Mouse (Mus musculus) B cell, adult 2 months (primary cell): ENCODE data around the gene Dgkz.

Experiments used
- DNase-seq, 2 experiments: peaks; one replicate each; pipeline ENCODE4 v3.0.0; 2022

Dgkz gene

GRCm38 (mm10) chr2:91959544-91960410, 15.9 kb downstream of the Dgkz start:
- no peak for DNase-seq

- DNase-seq, result peak; percentile 61 to 66
Measured at GRCm38 (mm10) chr2:91958701-91959457, 16.8 kb downstream of the Dgkz start.

DNA sequence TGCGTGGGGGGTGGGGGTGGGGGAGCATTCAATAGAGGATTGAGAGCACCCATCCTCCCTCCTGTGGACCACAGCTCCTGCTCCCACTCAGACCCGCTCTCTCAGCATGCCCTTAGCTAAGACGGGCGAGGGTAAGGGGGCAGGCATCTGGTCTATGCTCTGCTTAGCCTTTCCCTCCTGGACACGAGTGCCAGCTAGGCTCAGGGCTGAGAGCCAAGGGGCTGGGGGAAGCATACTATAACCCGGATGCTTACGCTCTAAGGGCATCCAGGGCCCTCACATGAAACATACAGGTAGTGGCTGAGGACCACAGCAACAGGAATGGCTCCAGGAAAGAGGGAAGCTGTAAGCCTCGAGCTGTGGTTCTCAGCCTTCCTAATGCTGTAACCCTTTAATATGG, 17.6 kb downstream of the Dgkz start:
- DNase-seq, result no peak

DNA sequence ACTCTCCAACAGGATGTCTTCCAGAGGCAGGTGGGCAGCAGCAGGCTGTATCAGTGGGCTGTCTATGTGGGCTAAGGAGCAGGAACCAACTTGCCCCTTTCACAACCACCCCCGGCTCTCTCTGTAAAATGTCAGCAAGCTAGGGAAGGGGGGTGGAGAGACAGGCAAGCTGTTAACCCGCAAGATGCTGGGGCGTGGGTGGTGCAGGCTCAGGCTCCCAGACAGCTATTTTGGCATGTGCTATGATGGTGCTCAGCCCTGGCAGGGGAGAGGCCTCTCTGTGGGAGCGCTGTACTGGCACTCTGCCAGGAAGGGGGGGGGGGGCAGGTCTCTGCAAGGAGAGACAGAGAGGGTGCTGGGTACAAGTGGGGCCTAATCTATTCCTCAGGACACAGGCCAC, 18.6 kb downstream of the Dgkz start:
- no peak for DNase-seq

DNA sequence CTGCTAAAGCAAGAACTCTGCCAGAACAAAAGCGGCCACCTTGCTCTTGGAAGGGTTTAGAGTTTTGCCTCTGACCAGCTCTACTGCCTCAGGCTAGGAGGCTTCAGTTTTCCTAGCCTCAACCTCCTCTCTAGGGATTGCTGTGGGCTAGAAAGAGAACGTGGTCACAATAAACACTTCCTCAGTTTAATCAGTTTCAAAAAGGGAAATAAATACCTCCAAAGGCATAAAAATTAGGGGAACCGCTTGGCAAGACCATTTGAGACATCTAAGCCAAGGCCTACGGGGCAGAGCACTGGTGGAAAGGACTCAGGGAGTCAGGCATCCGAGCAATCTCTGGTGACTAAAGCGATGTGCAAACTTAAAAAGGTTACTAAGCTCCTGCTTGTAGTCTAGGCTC, 19.8 kb downstream of the Dgkz start:
- no peak for DNase-seq

DNA sequence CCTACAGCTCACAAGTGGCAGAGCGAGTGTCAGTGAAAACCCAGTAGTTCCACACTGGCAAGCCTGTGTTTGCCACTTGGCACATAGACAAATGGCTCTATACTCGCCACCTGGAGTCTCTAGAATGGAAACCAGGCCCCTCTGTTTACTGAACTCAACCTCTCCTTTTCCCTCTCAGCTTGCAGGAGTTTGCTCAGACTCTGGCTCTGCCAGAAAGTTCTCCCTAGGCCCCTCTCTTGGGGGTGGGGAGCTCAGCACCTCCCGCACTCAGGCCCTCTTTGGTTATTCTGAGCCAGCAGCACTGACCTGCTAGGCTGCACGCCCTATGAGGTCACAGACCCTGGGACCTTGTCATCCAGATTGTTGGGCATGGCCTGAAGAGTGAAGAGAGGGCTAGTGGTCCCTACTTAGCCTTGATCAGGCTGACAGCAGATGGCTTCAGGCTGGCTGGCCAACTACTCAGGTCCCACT, 20.5 kb downstream of the Dgkz start:
- DNase-seq, result no peak

- DNase-seq, result no peak
Measured at GRCm38 (mm10) chr2:91953825-91954224, 21.8 kb downstream of the Dgkz start.

GRCm38 (mm10) chr2:91950275-91951085, 25.2 kb downstream of the Dgkz start:
- DNase-seq, result peak in 1 of 2 experiments; percentile 51

DNA sequence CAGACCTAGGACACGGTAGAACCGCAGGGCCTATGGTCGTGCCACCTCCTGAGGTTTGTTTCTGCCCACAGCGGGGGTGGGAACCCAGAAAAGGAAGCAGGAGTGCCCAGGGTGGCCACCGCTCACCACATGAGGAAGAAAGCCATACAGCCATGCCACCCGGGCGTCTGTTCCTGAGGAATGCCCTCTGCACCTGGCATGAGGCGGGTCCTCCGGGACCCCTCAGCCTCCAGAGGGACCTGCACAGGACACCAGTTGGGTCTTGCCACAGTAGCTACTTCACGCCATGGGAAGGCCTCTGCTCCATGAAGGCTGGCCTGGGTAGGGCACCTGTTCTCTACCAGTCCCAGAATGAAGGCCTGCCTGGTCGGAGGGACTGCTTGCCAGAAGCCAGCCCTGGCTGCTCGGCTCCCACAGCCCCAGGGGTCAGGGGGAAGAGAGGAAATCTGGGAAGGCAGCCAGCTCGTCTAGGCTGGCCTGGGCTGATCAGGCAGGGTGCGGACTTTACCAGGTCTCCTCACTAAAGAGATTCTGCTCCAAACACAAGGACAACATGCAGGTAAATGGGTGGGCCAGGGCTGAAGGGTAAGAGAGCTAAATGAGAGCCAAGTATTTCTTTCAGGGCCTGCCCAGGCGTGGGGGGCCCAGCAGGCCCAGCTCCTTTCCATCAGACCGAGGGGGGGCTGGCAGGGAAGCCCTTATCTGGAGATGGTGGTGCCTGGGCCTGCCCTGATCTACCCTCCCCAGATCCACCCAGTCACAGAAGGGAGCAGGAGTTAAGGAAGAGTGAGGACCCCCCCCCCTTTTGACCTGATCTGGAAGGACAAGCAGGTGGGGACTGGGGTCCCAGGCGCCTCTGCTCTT, 26.0 kb downstream of the Dgkz start:
- peak in 1 of 2 experiments; percentile 36 for DNase-seq

DNA sequence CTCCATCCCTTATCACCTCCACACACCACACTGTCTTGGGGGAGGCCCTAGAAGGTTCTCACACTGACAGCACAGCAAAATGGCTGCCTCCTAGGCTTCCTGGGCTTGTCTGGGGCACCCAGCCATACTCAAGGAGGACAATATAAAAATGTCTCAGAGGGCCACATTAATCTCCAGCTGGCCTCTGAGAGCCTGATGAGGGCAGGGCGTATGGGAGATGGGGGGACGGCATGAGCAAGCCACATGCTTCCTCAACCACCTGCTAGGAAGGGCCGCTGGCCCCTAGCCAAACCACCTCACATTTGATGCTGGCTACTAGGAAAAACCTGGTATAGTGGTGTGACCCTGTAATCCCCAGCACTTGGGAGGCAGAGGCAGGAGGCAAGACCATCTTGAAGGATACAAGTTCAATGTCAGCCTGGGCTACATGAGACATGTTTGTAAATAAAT, 26.8 kb downstream of the Dgkz start:
- DNase-seq, result no peak

GRCm38 (mm10) chr2:91948151-91948509, 27.5 kb downstream of the Dgkz start:
- DNase-seq, result no peak

DNA sequence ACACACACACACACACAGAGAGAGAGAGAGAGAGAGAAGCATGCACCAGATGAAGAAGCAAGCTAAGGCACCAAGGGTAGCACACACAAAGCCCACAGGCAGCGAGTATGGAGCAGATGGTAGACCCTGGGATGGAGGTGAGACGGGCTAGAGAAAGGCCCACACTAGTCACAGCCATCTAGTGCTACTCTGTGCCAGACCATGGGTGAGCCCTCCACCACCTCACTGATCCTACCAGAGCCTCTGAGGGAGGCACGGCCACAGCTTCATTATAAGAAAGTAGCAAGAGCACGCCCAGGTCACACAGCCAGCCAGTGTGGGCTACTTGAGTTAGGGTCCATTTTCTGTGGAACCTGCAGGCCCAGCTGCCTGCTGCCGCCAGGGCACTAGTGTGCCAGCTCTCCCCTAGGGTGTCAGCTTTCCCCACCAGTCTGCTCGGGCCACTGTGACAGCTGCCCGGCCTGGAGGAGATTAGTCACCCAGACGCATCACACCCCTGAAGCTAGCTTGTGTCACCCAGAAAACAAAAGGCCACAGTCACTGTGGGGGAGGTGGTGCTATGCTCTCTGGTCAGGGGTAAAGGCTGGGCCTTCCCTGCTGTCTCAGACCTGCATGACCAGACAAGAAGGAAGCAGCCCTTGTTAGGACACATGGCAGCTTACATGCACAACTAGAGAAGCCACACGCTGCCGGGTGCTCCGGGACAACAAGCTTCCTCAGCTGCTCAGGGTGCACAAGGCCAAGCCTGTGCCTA, 28.1 kb downstream of the Dgkz start:
- no peak for DNase-seq

- DNase-seq, result no peak
Measured at GRCm38 (mm10) chr2:91946836-91947235, 28.8 kb downstream of the Dgkz start.

DNA sequence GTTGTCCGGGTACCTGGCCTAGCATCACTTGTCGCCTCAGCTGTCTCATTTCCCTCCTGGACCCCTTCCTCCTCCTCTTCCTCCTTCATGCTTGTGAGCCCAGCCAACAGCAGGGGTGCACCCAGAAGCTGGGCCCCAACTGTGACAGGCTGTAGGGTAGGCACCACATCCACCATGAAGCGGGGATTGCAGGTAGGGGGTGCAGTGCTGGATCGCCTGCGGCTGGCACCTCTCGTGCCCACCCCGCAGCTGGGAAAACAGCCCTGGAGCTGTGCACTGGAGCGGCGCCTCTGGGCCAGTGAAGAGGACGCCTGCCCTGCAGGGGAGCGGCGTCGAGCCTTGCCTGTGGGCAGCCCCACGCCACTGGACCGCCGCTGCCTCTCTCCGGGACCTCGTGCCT, 30.2 kb downstream of the Dgkz start, which contains the start of gene Gm9821:
Gene Gm9821 (plus strand): TSS at position 221 of the 400 bp plus-strand sequence.
- no peak for DNase-seq

DNA sequence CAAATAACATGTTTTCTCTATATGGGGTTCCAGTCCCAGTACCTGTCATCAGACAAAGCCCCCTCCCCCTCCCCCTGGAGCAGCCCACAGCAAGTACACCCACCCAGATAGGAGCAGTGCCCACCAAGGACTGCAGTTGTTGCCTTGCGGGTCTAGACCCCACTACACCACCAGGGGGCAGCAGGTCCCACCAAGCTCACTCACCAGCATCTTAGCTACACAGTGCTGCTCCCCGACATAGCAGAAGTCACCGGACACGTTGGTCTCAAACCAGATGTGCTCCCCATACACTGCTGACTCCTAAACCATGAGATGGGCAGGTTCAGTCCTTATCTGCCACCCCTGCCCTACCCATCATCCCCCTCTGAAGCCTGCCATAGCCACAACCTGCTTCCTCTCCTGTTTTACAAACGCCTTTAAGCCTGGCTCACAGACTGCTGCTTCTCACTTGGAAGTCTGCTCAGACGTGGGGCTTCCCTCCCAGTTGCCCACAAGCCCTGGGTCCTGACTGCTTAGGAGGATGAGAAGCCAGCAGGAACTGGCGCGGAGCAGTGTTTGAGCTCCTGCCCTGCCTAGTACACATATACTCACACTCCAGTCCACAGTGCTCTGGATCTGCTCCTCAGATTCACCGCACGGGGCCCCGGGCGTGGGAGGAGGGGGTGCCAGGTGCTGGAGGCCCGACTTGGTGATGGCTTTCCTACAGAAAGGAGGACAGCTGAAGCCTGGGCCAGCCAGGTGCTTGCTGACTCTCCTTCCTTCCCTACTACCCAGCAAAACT, 31.3 kb downstream of the Dgkz start:
- peak; percentile 89 for DNase-seq

DNA sequence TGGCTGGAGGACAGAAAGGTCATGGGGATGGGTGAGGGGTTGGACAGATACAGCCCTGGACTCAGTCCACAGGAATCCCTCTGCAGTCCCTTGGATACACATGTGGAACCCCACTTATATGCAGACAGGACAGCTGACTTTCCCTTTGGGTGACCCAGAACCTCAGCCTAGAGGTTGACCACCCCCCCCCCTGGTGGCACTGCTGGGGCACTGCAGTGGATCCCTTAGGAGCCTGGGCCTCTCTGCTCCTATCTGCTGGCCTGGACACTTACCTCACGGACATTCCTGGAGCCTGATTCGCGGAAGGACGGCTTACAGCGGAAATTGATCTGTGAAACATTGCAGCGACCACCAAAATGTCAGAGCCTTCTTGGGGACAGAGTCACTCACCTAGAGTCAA, 33.3 kb downstream of the Dgkz start:
- no peak for DNase-seq

GRCm38 (mm10) chr2:91939303-91939935, 36.2 kb downstream of the Dgkz start:
- no peak for DNase-seq

DNA sequence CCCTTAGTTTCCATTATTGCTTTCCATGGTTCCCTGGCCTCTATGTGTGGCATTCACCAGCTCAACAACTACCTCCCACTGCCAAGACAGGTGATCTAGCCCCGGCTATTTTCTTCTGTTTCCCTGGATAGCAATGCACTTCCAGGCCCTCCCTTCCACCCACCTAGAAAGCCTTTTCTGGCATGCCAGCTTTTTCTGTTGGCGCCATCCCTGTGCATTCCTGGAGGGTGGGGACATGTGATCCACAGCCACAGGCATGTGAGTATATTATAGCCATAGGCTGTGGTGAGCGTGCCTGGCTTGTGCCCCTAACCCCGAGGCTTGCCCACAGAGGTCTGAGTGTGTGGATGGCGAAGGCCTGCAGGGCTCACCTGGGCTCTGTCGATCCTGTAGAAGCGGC, 39.5 kb downstream of the Dgkz start:
- DNase-seq, result no peak

DNA sequence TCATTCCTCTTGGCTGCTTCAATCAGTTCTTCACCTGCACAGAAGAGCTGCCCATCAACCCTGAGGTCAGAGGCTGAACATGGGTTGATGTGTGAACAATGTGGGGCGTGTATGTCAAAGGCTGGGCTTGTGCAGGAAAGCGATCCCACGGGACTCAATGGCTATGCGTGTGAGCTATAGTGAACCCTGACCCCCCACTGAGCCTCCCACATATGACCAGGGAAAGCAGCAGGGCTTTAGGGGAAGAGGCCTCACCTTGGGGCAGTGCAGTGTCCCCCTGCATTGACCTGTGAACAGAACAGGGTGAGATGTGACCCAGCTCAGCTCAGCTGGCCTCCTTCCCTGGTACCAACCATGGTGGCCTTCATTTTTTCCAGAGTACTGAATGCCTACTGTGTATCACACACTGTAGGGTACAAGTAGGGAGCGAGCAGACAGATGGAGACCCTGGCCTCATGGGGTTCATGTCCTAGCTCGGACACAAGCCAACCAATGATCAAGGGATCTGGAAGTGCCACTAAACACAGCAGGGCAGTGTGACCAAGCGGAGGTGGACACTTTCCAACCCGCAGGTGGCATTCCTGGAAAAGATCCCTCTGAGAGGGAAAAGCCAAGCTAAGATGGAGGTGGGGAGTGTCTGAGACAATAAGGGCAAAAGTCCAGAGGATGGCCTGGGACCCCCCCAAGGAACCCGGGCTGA, 40.7 kb downstream of the Dgkz start:
- no peak for DNase-seq
